Mouse (Mus musculus): ENCODE results near the gene A830031A19Rik.

A830031A19Rik gene

GRCm38 (mm10) chr11:24074634-24075104, at the start of gene A830031A19Rik:
TSS of gene A830031A19Rik (minus strand) at chr11:24075054.
- no peak for DNase-seq

DNA sequence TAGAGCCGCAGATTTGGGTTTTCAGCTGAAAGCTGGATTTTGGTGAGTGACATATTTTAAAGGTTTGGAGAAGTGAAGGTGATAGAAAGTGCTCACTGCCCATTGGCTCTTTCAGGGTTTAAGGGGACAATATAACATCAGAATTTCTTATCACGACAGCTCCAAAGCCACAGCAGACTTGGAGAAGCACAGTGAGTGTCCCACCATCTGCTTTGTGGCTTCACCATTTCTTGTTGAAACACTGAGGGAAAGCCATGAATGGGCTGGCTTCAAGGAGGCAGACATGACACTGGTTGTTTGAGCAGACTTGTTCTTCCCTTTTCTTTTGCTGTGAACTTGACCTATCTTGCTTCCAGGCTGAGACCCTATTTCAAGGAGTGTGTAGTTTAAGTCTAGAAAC, 49.1 kb upstream of the A830031A19Rik start:
- no peak for DNase-seq

DNA sequence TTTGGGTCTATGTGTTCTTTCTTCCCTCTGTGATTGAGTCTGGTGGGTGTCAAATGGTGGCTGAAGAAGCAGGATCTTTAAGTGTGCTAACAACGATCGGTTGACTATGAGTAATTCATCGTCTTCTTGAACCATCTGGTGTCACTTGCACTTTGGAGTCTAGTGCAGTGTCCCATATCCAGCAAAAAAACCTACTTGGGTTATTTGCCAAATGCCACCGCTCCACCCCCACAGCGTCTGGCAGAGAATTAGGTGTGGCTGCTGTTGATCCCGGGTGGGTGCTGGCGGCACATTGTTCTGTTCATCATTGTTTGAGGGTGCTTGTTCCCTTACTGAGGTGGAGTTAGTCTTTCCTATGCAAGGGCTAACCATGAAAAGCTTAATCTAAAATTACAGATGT, 48.0 kb upstream of the A830031A19Rik start:
- no peak for DNase-seq

DNA sequence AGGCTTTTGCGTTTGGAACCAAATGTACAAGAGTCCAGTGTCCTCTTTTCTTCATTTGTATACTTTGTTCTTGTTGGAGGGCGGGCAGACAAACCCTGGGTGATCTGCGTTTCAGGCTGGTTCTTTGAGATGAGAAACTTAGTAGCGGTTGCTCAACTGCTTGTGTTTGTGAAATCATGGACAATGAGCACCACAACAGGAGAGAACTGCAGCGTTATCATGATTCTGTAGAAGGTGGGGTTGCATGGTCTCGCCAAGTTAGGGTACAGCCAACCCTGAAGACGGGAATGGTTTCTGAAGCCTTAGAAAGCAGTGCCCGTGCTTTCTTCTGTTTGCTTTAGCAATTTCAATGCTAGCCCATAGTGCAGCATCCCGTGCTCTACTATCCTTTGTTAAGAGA, 46.3 kb upstream of the A830031A19Rik start:
- DNase-seq: no peak

GRCm38 (mm10) chr11:24116582-24117318, 41.9 kb upstream of the A830031A19Rik start:
- DNase-seq: no peak

GRCm38 (mm10) chr11:24116041-24116440, 41.2 kb upstream of the A830031A19Rik start:
- DNase-seq: no peak

GRCm38 (mm10) chr11:24115017-24115752, 40.3 kb upstream of the A830031A19Rik start:
- DNase-seq: no peak

- no peak for DNase-seq
These were observed 36.9 kb upstream of the A830031A19Rik start for GRCm38 (mm10) chr11:24111720-24112119.

- no peak for DNase-seq
These were observed 35.3 kb upstream of the A830031A19Rik start for GRCm38 (mm10) chr11:24110113-24110512.

GRCm38 (mm10) chr11:24109388-24109787, 34.5 kb upstream of the A830031A19Rik start:
- DNase-seq: no peak

GRCm38 (mm10) chr11:24108974-24109373, 34.1 kb upstream of the A830031A19Rik start:
- DNase-seq: no peak

GRCm38 (mm10) chr11:24107414-24107813, 32.6 kb upstream of the A830031A19Rik start:
- DNase-seq: no peak

- DNase-seq: no peak
These were observed 28.4 kb upstream of the A830031A19Rik start for GRCm38 (mm10) chr11:24103128-24103742.

- no peak for DNase-seq
These were observed 27.5 kb upstream of the A830031A19Rik start for GRCm38 (mm10) chr11:24102372-24102771.

DNA sequence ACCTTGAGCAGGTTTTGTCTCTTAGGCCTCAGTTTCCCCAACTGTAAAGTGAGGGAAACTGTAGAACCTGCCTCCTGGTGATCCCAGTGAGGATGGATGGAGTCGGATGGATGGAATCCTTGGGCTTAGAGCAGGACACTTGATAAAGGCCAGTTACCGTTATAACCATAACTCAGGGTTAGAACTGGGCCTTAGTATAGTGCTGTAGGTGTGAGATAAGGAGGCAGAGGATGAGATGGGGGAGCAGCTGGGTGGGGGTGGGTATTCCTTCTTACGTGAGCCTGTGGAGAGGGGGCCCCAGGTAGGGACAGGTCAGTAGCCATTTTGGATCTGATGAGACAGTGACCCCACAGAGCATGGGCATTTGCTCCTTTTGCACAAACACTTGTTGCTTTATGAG, 26.8 kb upstream of the A830031A19Rik start:
- no peak for DNase-seq

GRCm38 (mm10) chr11:24100449-24101070, 25.7 kb upstream of the A830031A19Rik start:
- no peak for DNase-seq

DNA sequence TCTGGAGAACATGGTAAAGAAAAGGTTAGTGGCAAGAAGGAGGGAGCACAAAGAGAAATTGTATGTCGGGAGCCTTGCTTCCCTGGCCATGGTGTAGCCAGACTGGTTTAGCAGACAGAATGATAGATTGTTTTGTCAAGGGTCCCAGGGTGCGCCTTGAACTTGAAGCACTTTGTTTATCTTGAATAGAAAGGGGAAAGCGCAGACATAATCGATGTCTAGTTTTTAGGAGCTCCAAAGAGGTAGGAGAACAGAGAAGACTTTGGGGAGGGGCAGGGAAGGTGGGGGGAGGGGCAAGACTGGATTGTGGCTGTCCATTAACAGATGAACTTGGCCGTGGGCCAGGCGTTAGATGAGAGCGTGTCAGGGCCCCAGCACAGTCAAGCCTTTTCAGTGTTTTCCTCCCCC, 25.0 kb upstream of the A830031A19Rik start:
- no peak for DNase-seq

GRCm38 (mm10) chr11:24099215-24099614, 24.4 kb upstream of the A830031A19Rik start:
- DNase-seq: no peak

GRCm38 (mm10) chr11:24098662-24099061, 23.8 kb upstream of the A830031A19Rik start:
- no peak for DNase-seq

- DNase-seq: no peak
These were observed 23.2 kb upstream of the A830031A19Rik start for GRCm38 (mm10) chr11:24098069-24098468.

GRCm38 (mm10) chr11:24097026-24097425, 22.2 kb upstream of the A830031A19Rik start:
- DNase-seq: no peak

GRCm38 (mm10) chr11:24096483-24096882, 21.6 kb upstream of the A830031A19Rik start:
- DNase-seq: no peak

Data from right cerebral cortex, postnatal 14 days (tissue).